Mouse (Mus musculus): ENCODE data around the gene Higd2a.

Gene Higd2a

DNA sequence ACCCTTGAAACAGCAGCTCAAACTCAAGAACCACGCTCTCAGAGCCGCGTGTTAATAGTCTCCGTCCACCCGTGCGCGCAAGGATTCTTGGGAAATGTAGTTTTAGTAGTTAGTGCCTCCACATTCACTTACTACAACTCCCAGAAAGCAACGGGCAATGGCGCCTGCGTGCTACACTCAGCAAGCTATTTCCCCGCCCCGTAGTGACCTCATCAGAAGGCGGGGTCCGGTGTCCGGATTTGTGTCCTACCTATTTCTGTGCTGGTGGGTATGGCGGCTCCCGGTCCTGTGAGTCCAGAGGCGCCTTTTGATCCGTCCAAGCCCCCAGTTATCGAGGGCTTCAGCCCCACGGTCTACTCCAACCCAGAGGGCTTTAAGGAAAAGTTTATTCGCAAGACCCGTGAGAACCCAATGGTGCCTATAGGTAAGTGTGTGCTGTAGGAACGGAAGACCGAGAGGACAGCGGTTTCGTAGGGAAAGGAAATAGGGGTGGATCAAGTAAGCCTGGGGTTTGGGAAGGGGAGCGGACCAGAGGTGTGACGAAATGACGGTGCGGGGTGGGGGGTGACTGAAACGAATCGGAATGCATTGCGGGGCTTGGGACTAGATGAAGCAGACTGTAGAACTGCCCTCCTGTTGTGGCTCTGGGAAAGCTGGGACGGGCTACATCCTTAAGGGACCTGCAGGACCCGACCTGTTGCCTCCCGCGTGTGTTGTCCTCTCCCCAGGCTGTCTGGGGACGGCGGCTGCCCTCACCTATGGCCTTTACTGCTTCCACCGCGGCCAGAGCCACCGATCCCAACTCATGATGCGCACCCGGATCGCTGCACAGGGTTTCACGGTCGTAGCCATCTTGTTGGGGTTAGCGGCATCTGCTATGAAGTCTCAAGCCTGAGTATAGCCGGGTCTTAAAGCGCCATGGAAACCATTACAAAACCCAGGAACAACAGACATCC is at the start of gene Higd2a, which contains the start of gene Nop16:
Gene Higd2a, plus strand, starts transcription at position 212 of the 956 bp plus-strand sequence.
Gene Nop16, minus strand, starts transcription at position 95 of the 956 bp plus-strand sequence.
- peak; percentile 96 for DNase-seq

- DNase-seq = no peak
Measured at GRCm38 (mm10) chr13:54548036-54548435, 42.0 kb upstream of the Higd2a start.

GRCm38 (mm10) chr13:54556176-54556575 is 33.8 kb upstream of the Higd2a start:
- no peak for DNase-seq

DNA sequence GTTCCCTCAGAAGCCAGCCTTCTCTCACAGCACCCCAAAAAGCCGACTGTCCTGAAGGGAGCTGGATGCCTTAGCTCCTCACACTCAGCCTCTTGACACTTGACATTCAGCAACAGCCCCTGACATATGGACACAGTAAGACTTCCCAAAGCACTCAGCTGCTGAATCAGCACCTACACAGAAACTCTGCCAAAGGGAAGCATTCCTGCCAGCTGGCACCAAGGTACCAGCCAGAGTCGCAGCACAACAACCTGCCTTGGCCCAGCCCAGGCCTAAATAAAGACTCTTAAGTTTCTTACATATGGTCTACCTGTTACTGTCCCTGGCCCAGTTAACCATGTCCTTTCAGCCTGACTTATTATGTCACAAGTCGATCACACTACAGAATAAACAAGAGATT is 33.2 kb upstream of the Higd2a start:
- DNase-seq = peak; percentile 94

DNA sequence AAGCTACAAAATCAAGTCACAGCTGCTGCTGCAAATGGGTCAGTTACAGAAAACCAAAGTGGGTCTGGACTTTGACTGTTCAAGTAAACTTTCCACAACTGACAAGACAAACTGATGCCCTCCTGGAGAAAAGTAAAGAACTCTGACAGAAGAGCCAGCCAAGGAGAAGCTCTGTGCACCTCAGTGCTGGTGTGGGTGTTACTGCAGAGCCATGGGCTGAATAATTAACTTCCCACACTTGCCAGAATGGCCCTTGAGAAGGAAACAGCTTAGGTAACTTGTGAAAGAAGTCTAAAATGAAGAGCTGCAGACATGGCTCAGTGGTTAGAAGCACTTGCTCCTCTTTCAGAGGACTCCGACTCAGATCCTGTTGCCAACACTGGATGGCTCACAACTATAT is 32.4 kb upstream of the Higd2a start:
- DNase-seq = no peak

DNA sequence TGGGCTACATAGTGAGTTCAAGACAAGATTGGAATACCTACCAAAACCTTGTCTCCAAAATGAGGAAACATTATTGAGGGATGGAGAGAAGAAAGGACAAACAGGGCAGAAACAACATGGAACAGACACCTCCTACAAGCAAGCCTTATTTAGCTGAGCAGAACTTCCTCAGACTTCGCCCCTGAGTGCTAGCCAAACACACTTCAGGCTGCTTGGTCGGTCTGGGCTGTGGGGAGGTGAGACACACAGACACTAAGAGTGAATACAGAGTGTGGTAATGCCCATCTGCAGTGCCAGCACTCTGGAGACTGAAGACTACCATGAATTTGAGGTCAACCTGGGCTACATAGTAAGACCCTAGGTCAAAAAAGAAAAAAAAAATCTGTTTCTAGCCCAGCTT is 30.4 kb upstream of the Higd2a start:
- no peak for DNase-seq

- no peak for DNase-seq
Measured at GRCm38 (mm10) chr13:54560608-54561007, 29.4 kb upstream of the Higd2a start.

- DNase-seq = no peak
Measured at GRCm38 (mm10) chr13:54562562-54562961, 27.4 kb upstream of the Higd2a start.

DNA sequence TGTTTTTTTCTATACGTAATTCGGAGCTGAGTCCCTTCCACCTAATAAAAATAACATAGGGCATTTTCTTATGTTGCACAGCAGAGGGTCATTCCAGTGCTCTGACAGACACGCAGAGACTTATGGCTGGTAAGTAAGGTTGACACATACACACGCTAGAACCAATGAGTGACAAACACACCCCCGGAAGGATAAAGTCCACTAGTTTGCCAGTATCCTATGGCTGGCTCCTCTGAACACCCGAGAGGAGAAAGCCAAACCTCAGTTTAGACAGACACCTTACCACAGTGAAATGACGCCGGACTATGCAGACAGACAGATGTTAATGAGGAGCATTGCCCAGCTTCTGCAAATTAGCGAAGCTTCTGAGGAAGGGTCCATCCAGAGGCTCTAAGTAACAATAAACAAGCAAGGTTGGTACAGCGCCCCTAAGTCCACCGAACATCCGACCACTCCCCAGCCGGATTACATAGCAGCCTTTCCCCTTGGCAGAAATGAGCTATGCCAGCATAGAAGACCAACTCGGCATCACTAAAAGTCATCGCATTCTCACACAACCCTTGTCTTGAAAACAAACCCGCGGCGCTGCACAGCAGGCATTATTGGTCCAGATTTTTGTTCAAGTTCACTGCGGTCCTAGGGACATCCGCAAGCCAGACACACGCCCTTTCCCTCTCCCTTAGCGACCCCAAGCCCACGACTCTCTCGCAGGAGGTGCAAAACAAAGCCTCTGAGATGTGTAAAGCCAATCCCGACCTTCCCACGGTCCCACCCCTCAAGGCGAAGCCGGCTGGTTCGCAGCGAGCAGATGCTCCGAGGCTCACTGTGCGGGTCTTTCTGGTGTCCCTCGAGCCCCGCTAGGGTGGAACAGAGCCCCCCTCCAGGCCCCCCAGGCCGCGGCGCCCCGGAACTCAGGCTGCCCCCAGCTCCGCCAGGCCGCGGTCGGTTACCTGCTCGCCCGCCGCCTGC is 25.5 kb upstream of the Higd2a start:
- no peak for DNase-seq

DNA sequence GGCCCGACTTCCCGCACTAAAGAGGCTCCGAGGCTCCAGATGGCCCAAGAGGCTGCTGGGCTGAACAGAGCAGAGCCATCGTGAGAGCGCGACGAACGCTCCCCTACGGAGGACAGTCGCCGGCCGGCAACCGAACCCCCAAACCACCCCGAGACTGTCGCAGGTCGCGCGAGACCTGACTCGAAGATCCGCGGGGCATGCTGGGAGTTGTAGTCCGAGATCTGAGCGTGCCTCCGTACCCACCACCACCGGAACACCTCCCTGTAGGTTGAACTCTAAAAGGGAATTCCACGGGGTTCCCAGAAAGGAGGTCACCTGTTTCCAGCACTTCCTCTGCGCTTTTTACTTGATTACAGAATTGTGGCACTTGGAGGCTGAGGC is 24.8 kb upstream of the Higd2a start, which contains the start of gene 4833439L19Rik:
Gene 4833439L19Rik, minus strand, starts transcription at position 235 of the 381 bp plus-strand sequence.
- DNase-seq = peak; percentile 91

- DNase-seq = peak; percentile 61
Measured at GRCm38 (mm10) chr13:54565594-54566345, 24.2 kb upstream of the Higd2a start.

DNA sequence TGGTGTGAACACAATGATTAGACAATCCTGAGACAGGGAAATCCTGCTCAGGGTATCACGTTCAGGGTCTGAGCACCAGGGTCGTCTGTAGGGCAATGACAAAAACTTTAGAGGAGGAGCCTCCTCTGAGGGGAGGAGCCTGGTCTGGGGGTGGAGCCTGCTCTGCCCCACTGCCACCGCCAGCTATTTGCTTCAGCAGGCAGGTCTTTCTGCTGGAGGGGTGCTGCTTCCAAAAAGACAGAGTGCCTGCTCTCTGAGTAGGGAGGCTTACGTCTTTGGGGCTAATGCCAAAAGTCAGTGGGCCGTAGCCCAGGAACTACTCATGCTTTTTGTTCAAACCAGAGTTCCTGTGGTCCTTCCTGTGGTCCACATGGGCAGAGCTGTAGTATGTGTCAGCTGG is 21.6 kb upstream of the Higd2a start:
- DNase-seq = no peak

GRCm38 (mm10) chr13:54569282-54569681 is 20.7 kb upstream of the Higd2a start:
- DNase-seq = no peak

GRCm38 (mm10) chr13:54570736-54571135 is 19.3 kb upstream of the Higd2a start:
- DNase-seq = no peak

- DNase-seq = no peak
Measured at GRCm38 (mm10) chr13:54571637-54572036, 18.4 kb upstream of the Higd2a start.

GRCm38 (mm10) chr13:54572621-54573020 is 17.4 kb upstream of the Higd2a start:
- DNase-seq = no peak

DNA sequence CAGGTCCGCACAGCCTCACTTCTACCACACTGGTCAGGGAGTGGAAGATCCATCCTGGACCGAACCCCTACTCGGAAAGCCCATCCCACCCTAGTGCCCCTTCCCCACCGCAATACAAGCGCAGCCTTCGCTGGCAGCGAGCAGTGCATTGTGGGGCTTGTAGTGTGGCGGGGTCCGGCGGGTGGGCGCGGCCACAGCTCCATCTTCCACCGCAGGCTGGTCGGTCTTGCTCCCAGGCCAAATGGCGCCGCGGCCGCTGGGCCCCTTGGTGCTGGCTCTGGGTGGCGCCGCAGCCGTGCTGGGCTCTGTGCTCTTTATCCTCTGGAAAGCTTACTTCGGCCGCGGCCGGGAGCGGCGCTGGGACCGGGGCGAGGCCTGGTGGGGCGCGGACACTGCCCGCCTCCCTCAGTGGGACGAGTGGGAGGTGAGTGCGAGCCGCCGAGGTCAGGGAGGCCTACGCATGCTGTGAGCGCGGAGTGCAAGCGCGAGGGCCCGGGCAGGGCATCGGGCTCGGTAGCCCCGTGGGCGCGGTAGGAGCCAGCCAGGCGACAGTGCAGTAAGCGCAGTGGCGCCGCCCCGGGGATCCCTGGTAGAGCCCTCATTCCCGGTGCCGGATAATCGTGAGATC is 15.0 kb upstream of the Higd2a start, which contains the start of gene Arl10:
Gene Arl10, plus strand, starts transcription at position 162 of the 628 bp plus-strand sequence.
- peak; percentile 63 for DNase-seq

- DNase-seq = no peak
Measured at GRCm38 (mm10) chr13:54575489-54575888, 14.5 kb upstream of the Higd2a start.

DNA sequence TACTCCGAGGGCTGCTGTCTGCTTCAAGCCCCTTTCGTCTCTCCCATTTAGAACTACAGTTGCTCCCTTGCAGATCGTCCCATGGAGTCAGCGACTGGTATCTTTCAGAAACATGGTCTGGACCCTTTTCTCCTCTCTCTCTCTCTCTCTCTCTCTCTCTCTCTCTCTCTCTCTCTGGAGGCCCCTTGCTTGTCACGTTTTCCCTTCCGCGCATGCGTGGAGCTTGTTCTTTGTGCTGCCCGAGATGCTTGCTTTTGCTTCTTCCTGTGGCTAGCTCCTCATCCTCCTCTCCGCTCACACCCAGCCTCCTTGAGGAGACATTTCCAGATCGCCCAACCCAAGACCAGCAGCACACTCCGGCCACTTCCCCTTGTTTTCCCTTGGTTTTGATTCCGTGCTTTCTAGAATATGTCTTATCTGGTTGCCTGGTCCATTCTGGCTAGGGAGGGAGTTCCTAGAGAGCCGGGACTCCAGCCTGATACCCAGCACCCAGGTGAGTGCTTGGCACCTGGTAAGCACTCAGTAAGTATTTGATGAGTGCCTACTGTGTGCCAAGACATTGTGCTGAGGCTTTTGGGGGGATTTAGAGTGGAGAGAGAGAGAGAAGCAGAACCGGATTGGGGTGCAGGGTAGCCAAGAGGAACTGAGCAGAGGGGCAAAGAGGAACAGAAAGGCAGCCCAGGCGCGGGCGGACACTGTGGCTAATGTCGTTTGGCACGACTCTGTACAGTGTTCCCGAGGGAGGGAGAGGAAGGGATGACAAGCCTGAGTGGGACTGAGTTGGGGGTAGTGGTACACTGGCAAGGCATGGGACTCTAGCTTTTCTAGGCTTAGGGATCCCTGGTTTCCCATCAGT is 12.1 kb upstream of the Higd2a start:
- no peak for DNase-seq

- no peak for DNase-seq
Measured at GRCm38 (mm10) chr13:54581385-54581784, 8.6 kb upstream of the Higd2a start.

GRCm38 (mm10) chr13:54582126-54582525 is 7.9 kb upstream of the Higd2a start:
- DNase-seq = no peak

Data from cerebellum, adult 8-10 months (tissue).